Mouse (Mus musculus) cerebellum, adult 9-10 months (tissue): ENCODE measurements at regions not wholly inside any gene's neighbourhood (a gene's known extent, or its start where the extent isn't known, plus 50 kb on each side); places are given as distances from the start of the nearest gene placed in this dataset.

ENCODE experiments used
- DNase-seq: peaks from one replicate; pipeline ENCODE4 v3.0.0; 2022

DNA sequence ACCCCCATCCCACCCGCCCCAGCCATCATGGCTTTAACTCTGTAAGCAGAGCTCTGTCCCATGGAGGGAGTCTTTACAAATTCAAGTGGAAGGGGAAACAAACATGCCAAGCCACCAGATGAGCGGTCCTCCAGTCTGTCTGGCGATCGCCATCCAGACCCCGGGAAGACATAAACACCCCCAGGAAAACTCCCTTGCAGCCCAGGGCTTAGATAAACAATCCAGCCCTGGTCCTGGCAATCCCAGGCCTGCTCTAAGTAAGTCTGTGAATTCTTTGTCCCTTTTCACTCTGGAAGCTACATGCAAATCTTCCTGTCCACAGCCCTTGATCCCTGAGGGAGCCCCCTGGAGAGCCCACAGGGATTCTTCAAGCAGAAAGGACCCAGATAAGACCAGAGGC is 129.2 kb upstream of the Sox11 start:
- DNase-seq, result no peak

- no peak for DNase-seq
Observed at GRCm38 (mm10) chr12:27470346-27470745, 128.0 kb upstream of the Sox11 start.

DNA sequence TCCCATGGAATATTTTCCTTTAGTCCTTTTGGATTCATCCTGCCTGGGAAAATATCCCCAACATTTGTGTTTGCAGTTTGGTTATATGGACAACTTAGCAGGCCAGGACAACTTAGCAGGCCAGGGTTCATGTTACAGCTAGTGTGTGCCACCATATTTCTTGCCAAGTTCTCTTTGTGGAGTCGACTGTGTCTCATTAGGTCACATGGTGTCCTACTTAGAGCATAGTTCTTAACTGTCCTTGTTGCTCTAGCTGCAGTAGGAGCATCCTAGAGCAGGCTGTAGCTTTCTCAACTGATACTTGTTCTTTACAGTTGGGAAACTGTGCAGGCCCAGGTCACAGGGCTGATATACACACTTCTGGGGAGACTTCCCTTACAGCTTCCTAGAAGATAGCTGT is 126.4 kb upstream of the Sox11 start:
- no peak for DNase-seq

- DNase-seq, result no peak
Observed at GRCm38 (mm10) chr12:27468141-27468540, 125.8 kb upstream of the Sox11 start.

GRCm38 (mm10) chr12:27465499-27466150 is 123.3 kb upstream of the Sox11 start:
- DNase-seq, result no peak

DNA sequence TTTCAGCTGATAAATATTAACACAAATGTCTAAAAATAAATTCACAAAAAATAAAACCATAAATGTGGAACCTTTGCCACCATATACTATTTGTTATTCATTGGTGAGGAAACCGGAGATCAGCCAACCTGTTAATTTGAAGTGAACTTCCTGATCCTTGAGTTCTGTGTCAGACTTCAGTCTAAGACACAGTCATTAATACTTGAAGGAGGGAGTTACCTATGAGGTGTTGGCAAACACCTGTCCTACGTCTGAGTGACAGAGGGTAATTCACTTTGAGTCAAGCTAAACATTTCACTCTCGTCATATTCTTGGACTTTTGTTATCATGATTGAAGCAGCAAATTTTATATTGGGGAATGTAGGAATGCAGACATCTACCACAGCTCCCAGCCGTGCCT is 116.3 kb upstream of the Sox11 start:
- DNase-seq, result no peak

GRCm38 (mm10) chr12:27437661-27438345 is 95.4 kb upstream of the Sox11 start:
- DNase-seq, result no peak

DNA sequence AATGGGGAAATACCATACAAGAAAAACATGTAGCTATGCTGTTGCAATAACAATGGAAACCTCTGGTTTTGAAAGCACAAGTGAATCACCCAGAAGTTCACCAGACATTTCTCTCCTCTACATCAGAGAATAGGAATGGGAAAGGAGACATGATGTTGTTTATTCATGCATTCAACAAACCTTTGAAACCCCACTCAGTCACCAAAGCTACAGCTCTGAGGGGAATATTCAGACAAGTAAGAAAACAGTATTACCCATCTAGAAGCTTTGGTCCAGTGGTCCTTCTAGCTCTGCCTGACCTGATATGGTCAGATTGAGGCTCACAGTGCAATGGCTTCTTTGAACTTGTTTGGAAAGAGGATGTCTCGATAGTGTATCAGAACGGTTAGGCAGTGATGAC is 89.0 kb upstream of the Sox11 start:
- no peak for DNase-seq

DNA sequence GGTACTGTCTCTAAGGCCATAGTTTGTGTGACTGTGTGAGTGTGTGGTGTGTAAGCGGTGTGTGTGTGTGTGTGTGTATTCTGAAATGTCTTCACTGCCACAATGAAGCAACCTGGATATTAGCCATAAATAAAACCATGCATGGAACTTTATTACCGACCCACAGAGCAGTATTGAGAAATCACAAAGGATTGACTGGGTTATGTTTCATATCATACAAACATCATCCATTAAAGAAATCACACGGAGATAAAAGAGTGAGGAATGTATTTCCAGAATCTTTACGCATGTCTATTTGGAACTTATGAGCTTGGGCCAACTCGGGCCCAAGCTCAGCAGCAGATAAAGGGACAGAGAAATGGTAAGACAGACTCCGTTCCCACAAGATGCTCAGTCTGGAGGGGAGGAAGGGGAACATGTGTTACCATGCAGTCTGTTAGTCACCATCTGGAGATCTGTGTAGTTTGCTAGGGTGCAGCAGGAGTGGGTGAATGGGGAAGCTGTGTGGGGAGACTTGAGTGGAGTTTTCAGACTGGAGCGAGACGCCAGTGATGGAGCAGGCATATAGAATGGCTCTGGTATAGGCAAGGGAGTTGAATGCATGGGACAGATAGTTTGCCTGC is 75.1 kb upstream of the Sox11 start:
- DNase-seq, result no peak

DNA sequence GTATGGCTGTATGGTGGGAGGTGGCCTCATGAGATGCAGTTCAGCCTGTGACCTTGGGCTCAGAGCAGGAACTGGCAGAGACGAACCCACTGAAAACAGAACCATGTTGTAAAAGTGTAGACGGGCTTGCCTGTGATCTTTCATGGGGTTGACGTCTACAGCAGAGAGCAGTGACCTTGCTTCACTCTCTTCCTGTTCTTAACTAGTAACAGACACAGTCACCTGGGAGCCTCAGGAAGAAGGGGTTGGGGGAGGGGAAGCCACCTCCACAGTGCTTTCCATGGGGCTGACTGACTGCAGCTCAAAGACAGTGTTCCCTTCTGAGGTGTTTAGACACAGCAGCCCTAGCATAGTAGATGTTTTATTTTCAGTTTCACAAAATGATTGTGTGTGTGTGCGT is 68.2 kb upstream of the Sox11 start:
- no peak for DNase-seq

- DNase-seq, result no peak
Observed at GRCm38 (mm10) chr12:27408440-27408839, 66.1 kb upstream of the Sox11 start.

GRCm38 (mm10) chr12:27399392-27399791 is 57.0 kb upstream of the Sox11 start:
- no peak for DNase-seq
